Mouse (Mus musculus): ENCODE results near the gene Zfp385a. TPM values are rescaled to one million over a fixed set of nuclear protein-coding genes. Genes with fewer than 3 reads are reported as not detected.
A peak's percentile ranks its signal among the peaks of the same experiment; 100 is the strongest.

Gene Zfp385a
- polyA plus RNA-seq, 2 experiments = 16.4 to 23.4 TPM

DNA sequence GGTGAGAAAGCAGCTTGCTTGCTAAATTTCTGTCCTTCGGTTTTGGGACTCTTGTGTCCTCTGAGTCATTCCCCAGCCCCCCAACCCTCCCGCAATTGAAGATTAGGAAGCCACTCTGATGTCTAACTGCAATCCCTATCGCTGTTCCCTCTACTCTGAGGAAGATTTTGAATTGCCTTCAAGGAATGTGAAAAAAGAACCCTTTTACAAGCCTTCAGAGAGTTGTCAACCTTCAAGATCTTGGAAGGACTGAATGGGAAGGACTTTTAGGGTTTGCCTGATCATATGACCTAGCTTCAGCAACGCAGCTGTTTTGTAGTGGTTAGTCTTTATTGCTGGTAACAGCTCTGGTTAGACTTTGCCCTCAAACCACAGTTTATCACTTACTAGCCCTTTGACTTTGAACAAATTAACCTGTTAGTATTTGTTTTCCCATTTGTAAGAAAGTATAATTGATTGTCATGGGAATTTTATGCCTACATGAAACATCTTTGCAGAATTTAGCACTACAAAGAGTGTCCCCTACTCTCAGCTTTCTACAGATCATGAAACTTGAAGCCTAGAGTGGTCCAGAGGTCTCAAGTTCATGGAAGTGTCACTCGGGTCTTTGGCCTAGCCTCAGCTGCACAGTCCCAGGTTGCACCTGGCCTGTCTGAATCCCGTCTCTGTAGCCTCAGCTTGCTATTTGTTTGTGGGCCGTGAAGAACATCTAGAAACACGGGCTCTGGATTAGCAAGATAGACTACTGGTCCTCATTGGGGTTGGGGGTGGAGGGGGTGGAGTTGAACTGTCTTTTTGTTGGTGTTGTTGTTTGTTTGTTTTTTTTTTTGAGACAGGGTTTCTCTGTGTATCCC, 33.9 kb downstream of the Zfp385a start:
- Histone ChIP-seq H3K4me2 (replicated peaks; ENCODE audit: low read depth, low read length, severe bottlenecking) (peak overlapping the region; percentile 63), H3K36me3 (ENCODE audit: control insufficient read depth, insufficient read depth, low read length) (no peaks in the 10 kb centered on the region), H3K27me3 (ENCODE audit: control insufficient read depth, insufficient read depth, low read length) (no peaks in the 10 kb centered on the region), H3K9me3 (ENCODE audit: control insufficient read depth, low read length) (no peaks in the 10 kb centered on the region), H3K27ac (replicated peaks; ENCODE audit: low read depth, low read length) (peak overlapping the region; percentile 95), H3K4me3 (replicated peaks; ENCODE audit: low read length) (peak overlapping the region; percentile 43), H3K9ac (ENCODE audit: low read depth, low read length, severe bottlenecking) (peak overlapping the region; percentile 65), H3K4me1 (ENCODE audit: control insufficient read depth, insufficient read depth, low read length) (peaks cover 60% of the 10 kb centered on the region)
- ATAC-seq (ENCODE audit: low FRiP score, low read depth) = no peak
- TF ChIP-seq POLR2A (IDR thresholded peaks at IDR 0.05; ENCODE audit: borderline replicate concordance, extremely low read depth, insufficient read depth, insufficient read length) = 0 out of 2 replicates have a peak, but pooled peaks have one; percentile 7
- peak; percentile 78 for DNase-seq (ENCODE audit: low spot score)
- WGBS = 21% methylated on average over 8 of the region's 8 CpGs

GRCm38 (mm10) chr15:103305070-103305678, 34.7 kb downstream of the Zfp385a start:
- peak; percentile 90 for ATAC-seq (ENCODE audit: low FRiP score, low read depth)
- TF ChIP-seq POLR2A (IDR thresholded peaks at IDR 0.05; ENCODE audit: borderline replicate concordance, extremely low read depth, insufficient read depth, insufficient read length) = peak; percentile 53; the same call in 1 of the 2 replicates
- Histone ChIP-seq H3K9ac (ENCODE audit: low read depth, low read length, severe bottlenecking) (peak overlapping the region; percentile 65), H3K36me3 (ENCODE audit: control insufficient read depth, insufficient read depth, low read length) (no peaks in the 10 kb centered on the region), H3K4me1 (ENCODE audit: control insufficient read depth, insufficient read depth, low read length) (peaks cover 69% of the 10 kb centered on the region), H3K4me3 (replicated peaks; ENCODE audit: low read length) (peak overlapping the region; percentile 43), H3K27me3 (ENCODE audit: control insufficient read depth, insufficient read depth, low read length) (no peaks in the 10 kb centered on the region), H3K27ac (replicated peaks; ENCODE audit: low read depth, low read length) (peak overlapping the region; percentile 95), H3K4me2 (replicated peaks; ENCODE audit: low read depth, low read length, severe bottlenecking) (peak overlapping the region; percentile 63), H3K9me3 (ENCODE audit: control insufficient read depth, low read length) (no peaks in the 10 kb centered on the region)
- DNase-seq (ENCODE audit: low spot score) = peak; percentile 99
- under 1% methylated on average over 36 of the region's 71 CpGs for WGBS

DNA sequence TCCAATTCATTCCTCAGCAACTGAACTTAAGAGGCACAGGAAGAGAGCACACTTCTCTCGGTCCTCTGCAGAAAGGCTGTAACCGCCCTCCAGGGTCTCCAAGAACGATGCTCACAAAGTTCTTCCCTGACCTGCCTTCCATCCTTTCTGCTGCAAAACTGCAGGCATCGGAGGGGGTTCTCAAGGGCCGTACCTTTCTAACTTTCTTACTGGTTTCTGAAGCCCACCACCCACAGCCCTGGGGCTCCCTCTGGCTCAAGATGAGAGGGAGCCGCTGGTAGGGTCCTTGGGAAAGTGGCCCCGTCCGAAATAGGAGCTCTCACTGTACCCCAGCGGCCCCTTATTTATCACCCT, 35.3 kb downstream of the Zfp385a start:
- WGBS = 0% methylated on average over 9 of the region's 9 CpGs
- Histone ChIP-seq H3K4me1 (ENCODE audit: control insufficient read depth, insufficient read depth, low read length) (peaks cover 75% of the 10 kb centered on the region), H3K27me3 (ENCODE audit: control insufficient read depth, insufficient read depth, low read length) (no peaks in the 10 kb centered on the region), H3K4me3 (replicated peaks; ENCODE audit: low read length) (peak overlapping the region; percentile 43), H3K9ac (ENCODE audit: low read depth, low read length, severe bottlenecking) (peak overlapping the region; percentile 63), H3K4me2 (replicated peaks; ENCODE audit: low read depth, low read length, severe bottlenecking) (peak overlapping the region; percentile 63), H3K9me3 (ENCODE audit: control insufficient read depth, low read length) (no peaks in the 10 kb centered on the region), H3K36me3 (ENCODE audit: control insufficient read depth, insufficient read depth, low read length) (no peaks in the 10 kb centered on the region), H3K27ac (replicated peaks; ENCODE audit: low read depth, low read length) (peak overlapping the region; percentile 93)
- ATAC-seq (ENCODE audit: low FRiP score, low read depth) (no peak), DNase-seq (ENCODE audit: low spot score) (no peak)
- TF ChIP-seq POLR2A (IDR thresholded peaks at IDR 0.05; ENCODE audit: borderline replicate concordance, extremely low read depth, insufficient read depth, insufficient read length) = no peak

GRCm38 (mm10) chr15:103303916-103304615, 35.8 kb downstream of the Zfp385a start:
- Histone ChIP-seq H3K36me3 (ENCODE audit: control insufficient read depth, insufficient read depth, low read length) (no peaks in the 10 kb centered on the region), H3K4me3 (replicated peaks; ENCODE audit: low read length) (peak overlapping the region; percentile 43), H3K27me3 (ENCODE audit: control insufficient read depth, insufficient read depth, low read length) (no peaks in the 10 kb centered on the region), H3K9me3 (ENCODE audit: control insufficient read depth, low read length) (no peaks in the 10 kb centered on the region), H3K4me2 (replicated peaks; ENCODE audit: low read depth, low read length, severe bottlenecking) (peak overlapping the region; percentile 63), H3K27ac (replicated peaks; ENCODE audit: low read depth, low read length) (peak overlapping the region; percentile 93), H3K9ac (ENCODE audit: low read depth, low read length, severe bottlenecking) (peak overlapping the region; percentile 63), H3K4me1 (ENCODE audit: control insufficient read depth, insufficient read depth, low read length) (peaks cover 80% of the 10 kb centered on the region)
- TF ChIP-seq POLR2A (IDR thresholded peaks at IDR 0.05; ENCODE audit: borderline replicate concordance, extremely low read depth, insufficient read depth, insufficient read length) = no peak
- DNase-seq (ENCODE audit: low spot score) = no peak
- ATAC-seq (ENCODE audit: low FRiP score, low read depth) = no peak
- WGBS = 9% methylated on average over 8 of the region's 8 CpGs
